Mouse (Mus musculus) testis, adult 2 months (tissue): ENCODE data around the gene Poln.

Source experiments
- CTCF ChIP-seq: fragments of 200-500 bp; IDR thresholded peaks from 2 replicates; pipeline ENCODE4 v1.5.1; 2012; ENCODE audit warnings: low read depth, mild to moderate bottlenecking, inconsistent platforms, low read length, moderate library complexity; ENCODE audit not compliant: control insufficient read depth, insufficient read depth, insufficient replicate concordance
- POLR2A ChIP-seq: fragments of 200-500 bp; IDR thresholded peaks from 2 replicates; pipeline ENCODE4 v1.6.1; 2012; ENCODE audit warnings: low read depth, mild to moderate bottlenecking, inconsistent platforms, low read length, moderate library complexity; ENCODE audit not compliant: control insufficient read depth

- TF ChIP-seq CTCF: no peak
- TF ChIP-seq POLR2A: no peak
Measured at GRCm38 (mm10) chr5:34177821-34178220, 8.6 kb upstream of the Poln start.
